In genomic region chr8:118838801-118839200, GRCm38 (mm10) we compare ENCODE assay signal across 18 mouse cellular contexts.
DNase-seq lines count a peak whose midpoint lies in the region; TF ChIP-seq lines count a peak whose summit lies in the region.
"Had no signal": no experiment of that assay in that cellular context is flagged by ENCODE, and none has a peak within 500 bp of the region (broad histone marks: within the 10 kb centered on the region; RNA-seq: fewer than 3 reads in every experiment).

No protein-coding gene starts in this region.

- no peaks in the 10 kb centered on the region for H3K36me3 ChIP-seq in kidney, adult 2 months (ENCODE audit: control insufficient read depth, insufficient read depth, low read length)
- H3K36me3 ChIP-seq: embryonic facial prominence, embryonic 12.5 days; embryonic facial prominence, embryonic 15.5 days; forebrain, embryonic 10.5 days; forebrain, embryonic 12.5 days had no signal

- no peak for TF ChIP-seq CTCF in kidney, adult 2 months (conservative IDR thresholded peaks at IDR 0.05; ENCODE audit: insufficient read depth, insufficient read length, low read depth, low read length)

- 65% methylated on average over 2 of the region's 2 CpGs for WGBS in kidney, adult 2 months

- no peaks in the 10 kb centered on the region for H3K27me3 ChIP-seq in kidney, adult 2 months (replicated peaks; ENCODE audit: control insufficient read depth, insufficient read depth, low read length)
- H3K27me3 ChIP-seq: embryonic facial prominence, embryonic 12.5 days; embryonic facial prominence, embryonic 15.5 days; forebrain, embryonic 12.5 days had no signal

- TF ChIP-seq POLR2A in kidney, adult 2 months (IDR thresholded peaks at IDR 0.05; ENCODE audit: low read depth, low read length), result no peak

- no peak overlapping the region for H3K4me3 ChIP-seq in kidney, adult 2 months (ENCODE audit: insufficient read depth, low read depth, low read length)
- H3K4me3 ChIP-seq: embryonic facial prominence, embryonic 12.5 days; embryonic facial prominence, embryonic 15.5 days; erythroblast, embryonic 14.5 days; forebrain, embryonic 10.5 days; forebrain, embryonic 12.5 days had no signal

- no peak overlapping the region for H3K27ac ChIP-seq in kidney, adult 2 months (ENCODE audit: insufficient read depth, low read depth, low read length)
- H3K27ac ChIP-seq: embryonic facial prominence, embryonic 12.5 days; embryonic facial prominence, embryonic 15.5 days; forebrain, embryonic 10.5 days; forebrain, embryonic 12.5 days had no signal

- H3K4me1 ChIP-seq in kidney, adult 2 months (ENCODE audit: control insufficient read depth, insufficient read depth, low read length), result no peaks in the 10 kb centered on the region
- H3K4me1 ChIP-seq: embryonic facial prominence, embryonic 12.5 days; embryonic facial prominence, embryonic 15.5 days; forebrain, embryonic 12.5 days had no signal

- peak; percentile 30 for DNase-seq in kidney, adult 2 months
- DNase-seq in kidney, adult 9 months, result no peak
- peak; percentile 8 for DNase-seq in kidney, postnatal 14 days
- DNase-seq in kidney, adult 11 months, result no peak
- DNase-seq in embryo, embryonic 11 days, result no peak
- DNase-seq: adrenal gland, adult 8-10 months; adrenal gland, postnatal 14 days; adrenal gland, postnatal 36 days; cerebellum, adult 11-12 months; cerebellum, adult 2 months; cerebellum, adult 9-10 months; cerebellum, postnatal 10 days; cerebellum, postnatal 25 days had no signal

Comparison
In these comparisons a context has a peak if more than half of its experiments do, and no peak if none do; other contexts are left out.
1. DNase-seq: peak in kidney, adult 2 months (single experiment) and kidney, postnatal 14 days (single experiment); none in kidney, adult 9 months (single experiment), kidney, adult 11 months (single experiment) and embryo, embryonic 11 days (single experiment).